Mouse (Mus musculus) retina, postnatal 1 day (tissue): ENCODE results near the gene Git2.

ENCODE experiments used
- DNase-seq: peaks from one replicate; pipeline ENCODE4 v3.0.0-alpha.2; 2012

Gene Git2

GRCm38 (mm10) chr5:114761980-114762379 is 13.3 kb downstream of the Git2 start:
- no peak for DNase-seq

DNA sequence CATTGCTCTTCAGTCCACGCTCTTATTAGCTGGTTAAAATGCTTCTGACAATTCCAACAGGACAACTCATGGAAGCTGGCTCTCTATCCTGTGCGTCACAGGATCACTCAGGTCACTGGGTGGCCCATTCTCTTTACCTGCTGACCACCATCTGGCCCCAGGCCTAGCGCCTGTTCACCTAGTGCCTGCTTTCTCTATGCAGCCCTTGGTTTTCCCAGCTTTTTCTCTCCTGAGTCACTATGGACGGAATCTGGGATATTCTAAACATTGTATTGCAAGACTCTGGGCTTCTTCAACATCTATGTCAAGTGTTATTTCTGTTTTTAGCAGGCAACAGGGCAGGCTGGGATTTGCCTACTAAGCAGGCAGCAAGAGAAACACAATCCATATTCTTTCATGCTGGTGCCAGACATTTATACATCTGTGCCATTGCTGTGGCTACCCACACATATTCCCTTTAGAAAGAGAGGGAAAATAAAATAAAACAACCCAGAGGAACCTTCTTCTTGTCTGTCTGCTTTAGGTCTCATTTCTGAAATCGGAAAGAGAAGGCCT is 15.7 kb downstream of the Git2 start:
- no peak for DNase-seq

DNA sequence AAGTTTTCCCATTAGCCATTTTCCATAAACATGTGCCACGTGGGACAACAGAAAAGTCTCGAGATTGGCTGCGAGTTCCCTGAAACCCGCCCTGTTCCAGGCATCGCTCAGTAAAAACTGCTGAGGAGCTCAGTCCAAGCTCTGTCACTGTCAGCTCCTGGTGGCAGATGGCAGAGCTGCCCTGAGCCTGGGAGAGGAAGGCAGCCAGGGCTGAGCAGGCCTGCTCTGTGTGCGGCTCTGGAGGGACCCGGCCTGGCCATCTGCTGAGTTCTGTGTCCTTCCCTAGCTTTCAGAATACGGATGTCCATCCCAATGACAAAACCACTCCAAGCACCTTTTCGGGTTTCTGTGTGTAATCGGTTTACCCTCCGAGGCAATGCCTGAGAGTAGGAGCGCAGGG is 21.9 kb downstream of the Git2 start:
- DNase-seq = no peak

DNA sequence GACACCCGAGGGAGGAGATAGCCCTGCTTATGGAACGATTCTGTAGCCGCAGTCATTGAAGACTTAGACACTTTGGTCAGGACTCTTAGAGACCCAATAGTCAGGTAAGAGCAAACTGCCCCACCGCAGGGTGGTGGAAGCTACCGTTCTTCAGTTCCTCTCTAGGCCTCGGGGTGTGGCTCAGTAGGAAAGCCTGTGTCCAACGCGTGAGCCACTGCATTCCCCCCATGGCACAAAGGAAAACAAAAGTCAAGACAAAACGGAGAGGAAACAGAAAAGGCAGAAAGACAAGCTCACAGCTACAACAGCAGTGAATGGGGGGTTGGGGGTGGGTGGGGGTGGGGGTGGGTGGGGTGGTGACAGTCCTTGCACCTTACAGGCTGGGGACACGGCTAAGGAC is 22.9 kb downstream of the Git2 start:
- DNase-seq = no peak

GRCm38 (mm10) chr5:114750325-114750724 is 25.0 kb downstream of the Git2 start:
- no peak for DNase-seq

DNA sequence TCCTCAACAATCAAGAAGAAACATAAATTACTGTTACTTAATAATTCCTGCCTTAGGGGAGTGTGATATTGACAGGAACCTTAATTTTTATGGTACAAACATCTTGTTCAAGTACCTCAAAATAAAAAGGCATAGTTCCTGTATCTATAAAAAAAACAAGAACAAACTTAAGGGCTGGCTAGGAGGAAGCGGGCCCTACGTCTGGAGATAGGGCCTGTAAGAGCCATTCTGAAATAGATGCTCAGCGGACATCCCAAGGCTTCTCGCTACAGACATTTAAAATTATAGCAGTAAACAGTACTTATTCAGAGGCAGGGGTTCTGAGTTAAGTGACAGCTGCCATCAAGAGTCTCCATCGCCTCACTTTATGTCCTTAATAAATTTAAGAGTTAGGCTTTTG is 27.8 kb downstream of the Git2 start:
- DNase-seq = no peak

DNA sequence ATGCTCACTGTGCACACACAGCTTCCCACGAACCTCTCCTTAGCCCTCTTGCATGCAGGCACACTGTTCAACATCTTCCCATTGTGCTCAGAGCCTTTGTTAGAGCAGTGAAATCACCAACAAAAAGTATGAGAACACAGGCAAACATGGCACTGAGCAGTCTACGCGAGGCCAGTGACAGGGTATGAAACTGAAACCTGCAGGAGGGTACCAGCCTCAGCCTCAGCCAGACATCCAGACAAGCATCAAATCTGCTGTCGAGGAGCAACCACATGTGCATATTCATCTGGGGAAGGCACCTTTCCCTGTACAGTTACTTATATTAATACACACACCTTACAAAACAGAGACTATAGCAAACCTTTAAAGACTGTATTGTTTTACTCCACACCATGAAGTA is 28.4 kb downstream of the Git2 start:
- no peak for DNase-seq

DNA sequence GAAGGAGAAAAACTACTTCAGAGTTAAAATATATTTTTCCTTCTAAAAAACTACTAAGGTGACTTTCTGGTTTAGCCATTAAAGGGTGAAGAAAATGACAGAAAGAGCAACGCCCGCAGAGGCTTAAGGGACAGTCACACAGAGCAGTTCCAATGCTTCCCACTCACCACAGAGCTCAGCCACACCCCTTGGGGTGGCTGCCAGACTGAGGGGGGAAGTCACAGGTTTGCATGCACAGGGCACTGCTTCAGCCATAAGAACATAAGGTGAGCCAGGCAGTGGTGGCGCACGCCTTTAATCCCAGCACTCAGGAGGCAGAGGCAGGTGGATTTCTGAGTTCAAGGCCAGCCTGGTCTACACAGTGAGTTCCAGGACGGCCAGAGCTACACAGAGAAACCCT is 29.7 kb downstream of the Git2 start:
- DNase-seq = no peak

- DNase-seq = no peak
Measured at GRCm38 (mm10) chr5:114743697-114744090, 31.6 kb downstream of the Git2 start.

DNA sequence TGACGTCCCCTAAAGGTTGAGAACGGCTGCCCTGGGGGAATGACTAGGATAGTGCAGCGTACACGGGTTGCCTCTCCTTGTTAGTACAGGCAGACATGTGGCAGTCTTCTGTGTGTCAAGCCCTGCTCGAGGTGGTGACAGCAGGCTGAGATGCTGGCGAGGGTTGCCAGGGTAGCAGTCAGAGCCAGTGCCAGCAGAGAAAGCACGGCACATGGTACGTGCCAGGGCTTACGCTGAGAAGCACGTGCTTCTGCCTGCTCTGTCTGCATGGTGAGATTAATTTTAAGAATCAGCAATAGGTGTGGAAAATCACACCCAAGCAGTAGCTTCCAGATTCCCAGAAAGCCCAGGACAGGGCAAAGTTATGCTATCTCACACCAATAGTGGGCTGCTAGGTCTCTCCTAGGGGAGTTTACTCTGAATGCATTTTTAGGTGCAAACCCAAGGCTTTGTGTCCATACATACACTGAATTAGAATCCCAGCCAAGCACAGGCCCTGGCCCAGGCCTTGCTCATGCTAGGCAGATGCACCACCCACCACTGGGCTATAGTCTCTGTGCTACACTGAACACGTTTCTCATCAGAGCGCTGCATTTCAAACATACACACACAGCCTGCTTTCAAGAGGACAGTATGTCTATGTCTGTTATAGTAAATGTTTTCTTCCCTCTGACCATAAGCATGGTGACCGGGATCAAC is 32.2 kb downstream of the Git2 start:
- DNase-seq = peak; percentile 22

DNA sequence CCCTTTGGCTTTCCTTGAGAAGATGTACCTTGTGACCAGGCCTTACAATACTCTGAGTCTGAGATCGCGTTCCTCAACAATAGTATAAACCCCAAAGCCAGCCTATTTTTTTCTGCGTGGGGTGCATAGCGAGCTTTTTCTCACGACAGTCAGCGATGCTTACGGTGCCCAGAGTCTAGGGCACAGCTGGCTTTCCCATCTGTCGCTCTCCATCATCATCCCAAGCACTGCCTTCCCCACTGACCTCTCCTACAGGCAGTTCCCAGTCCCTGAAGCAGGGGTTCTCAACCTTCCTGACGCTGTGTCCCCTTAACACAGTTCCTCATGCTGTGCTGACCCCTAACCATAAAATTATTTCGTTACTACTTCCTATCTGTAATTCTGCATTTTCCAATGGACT is 32.7 kb downstream of the Git2 start:
- no peak for DNase-seq

DNA sequence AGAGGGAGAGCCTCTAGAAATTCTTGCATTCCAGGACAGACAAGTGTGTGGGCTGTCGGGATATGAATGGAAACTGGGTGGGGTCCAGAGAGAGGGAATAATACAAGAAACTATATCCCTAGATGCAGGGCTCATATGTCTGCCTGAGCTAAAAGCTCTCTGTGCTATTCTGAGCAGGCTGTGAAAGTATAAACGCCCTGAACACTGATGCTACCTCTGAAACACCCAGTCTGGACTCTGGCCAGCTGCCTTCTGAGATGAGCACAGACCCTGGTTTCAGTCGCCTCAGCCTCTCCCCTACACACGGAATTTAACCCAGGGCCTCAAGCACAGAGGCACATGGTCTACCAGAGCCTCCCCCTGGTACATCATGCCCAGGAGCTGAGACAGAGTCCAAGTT is 34.7 kb downstream of the Git2 start:
- DNase-seq = no peak

- no peak for DNase-seq
Measured at GRCm38 (mm10) chr5:114738707-114739241, 36.5 kb downstream of the Git2 start.

- no peak for DNase-seq
Measured at GRCm38 (mm10) chr5:114737090-114737887, 38.0 kb downstream of the Git2 start.

DNA sequence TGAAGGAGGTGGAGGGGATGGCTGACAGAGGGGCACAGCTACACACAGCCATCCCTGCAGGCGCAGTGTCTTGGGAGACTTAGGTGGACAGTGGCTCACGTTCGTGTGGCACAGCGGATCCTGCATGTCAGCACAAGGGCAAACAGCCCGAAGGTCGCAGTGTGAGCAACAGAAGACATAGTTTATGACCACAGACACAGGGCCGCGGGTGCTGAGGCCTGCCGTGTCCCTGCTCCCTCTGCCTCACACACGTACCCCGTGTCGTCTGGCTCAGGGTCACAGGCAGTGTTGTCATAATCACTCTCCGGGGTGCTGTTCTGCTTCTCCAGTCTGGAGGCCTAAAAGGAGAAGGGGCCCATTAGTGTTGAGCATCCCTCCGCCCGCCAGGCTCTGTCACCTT is 41.7 kb downstream of the Git2 start:
- DNase-seq = no peak

DNA sequence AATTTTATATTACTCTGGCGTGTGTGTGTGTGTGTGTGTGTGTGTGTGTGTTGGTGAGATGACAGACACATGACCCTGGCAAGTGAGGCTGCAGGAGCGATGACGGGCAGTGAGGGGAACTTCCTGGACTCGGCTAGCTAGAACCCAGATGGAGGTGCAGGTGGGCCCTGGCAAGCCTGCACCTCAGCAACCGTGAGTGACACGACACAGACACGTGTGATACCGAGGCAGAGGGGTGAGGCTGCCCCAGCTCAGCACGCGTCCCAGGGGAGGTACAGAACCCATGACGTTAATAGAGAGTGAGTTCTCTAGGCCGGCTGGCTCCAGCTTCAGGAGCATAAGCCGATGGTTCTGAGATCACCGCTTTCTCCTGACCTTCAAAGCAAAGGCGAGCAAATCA is 43.3 kb downstream of the Git2 start:
- DNase-seq = no peak

GRCm38 (mm10) chr5:114731498-114731897 is 43.8 kb downstream of the Git2 start:
- no peak for DNase-seq

- DNase-seq = no peak
Measured at GRCm38 (mm10) chr5:114730129-114730528, 45.2 kb downstream of the Git2 start.

DNA sequence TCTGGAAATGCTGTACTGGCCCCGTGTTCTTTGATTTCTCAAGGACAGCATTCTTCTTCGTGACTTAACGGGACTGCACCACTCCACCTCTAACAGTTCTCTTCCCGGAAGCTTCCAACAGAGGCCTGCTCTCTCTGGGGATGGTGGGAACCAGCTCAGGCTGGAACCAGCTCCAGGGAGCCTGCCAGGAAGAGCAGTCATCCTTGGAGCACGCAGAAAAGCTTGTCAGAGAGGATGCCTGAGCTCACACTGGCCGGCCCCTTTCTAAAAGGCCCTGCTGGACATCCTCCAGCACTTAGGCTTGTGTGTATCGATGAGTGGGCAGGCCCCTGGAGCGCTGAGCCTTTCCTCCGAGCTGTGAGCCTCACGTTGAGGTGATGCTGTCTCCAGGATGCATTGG is 47.2 kb downstream of the Git2 start:
- no peak for DNase-seq

GRCm38 (mm10) chr5:114722846-114723245 is 52.5 kb downstream of the Git2 start:
- no peak for DNase-seq

DNA sequence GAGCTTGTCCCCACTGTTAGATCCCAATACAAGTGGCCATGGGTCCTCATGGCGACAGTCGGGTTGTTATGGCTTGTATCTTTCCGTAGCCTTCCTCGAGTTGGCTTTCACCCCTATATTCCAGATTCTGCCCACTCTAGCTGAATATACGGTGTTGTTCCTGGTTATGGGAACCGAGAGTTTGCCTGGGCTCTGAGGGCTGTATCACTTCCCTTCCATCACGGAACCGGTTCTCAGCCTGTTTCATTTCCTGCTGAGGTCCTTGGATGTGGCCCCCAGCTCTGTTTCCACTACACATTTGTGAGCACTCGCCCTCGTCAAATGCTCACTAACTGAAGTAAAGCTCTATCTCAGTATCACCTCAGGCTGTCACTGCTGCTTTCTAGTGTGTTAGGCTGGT is 53.3 kb downstream of the Git2 start:
- no peak for DNase-seq

- DNase-seq = no peak
Measured at GRCm38 (mm10) chr5:114720784-114721183, 54.5 kb downstream of the Git2 start.

DNA sequence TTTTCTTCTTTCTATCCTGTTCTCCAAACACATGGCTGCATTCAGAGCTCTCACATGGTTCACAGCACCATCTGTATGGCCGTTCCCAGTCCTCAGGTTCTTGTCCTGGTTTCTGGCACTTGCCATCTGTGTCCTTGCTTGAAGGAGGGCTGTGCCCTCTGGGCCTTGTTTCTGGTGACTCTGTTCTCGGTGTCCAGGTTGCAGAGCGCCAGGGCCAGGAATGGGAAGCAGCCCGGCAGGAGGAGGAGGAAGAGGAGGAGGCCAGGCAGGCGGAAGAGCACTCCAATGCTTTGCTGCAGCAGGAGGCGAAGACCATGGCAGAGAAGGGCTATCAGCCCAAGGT is 55.4 kb downstream of the Git2 start:
- DNase-seq = no peak
